Mouse (Mus musculus) left cerebral cortex, postnatal 10 days (tissue): Measurements from ENCODE around the gene Zfp958. TPM values are rescaled to one million over a fixed set of nuclear protein-coding genes. Genes with fewer than 3 reads are reported as not detected.
A peak's percentile ranks its signal among the peaks of the same experiment; 100 is the strongest.
"Not testable (repeated sequence)": the region's sequence is repeated elsewhere in the genome, so short reads cannot be mapped to it uniquely, and the experiment has no call there.

Source experiments
- DNase-seq, 2 experiments: peaks; one replicate each; pipeline ENCODE4 v3.0.0; 2021 to 2022; ENCODE audit warnings: low spot score in 2 of 2, mixed read lengths in 1 of 2; ENCODE audit errors: extremely low spot score in 1 of 2
- intact Hi-C: fragments of 180-260 bp; cut with DNase I; formaldehyde crosslinking; loops from one replicate; pipeline ENCODE4 v1.15.1; 2025
- total RNA-seq, 2 experiments: library from RNA; stranded (reverse); gene quantifications; 2 replicates each; pipeline ENCODE4 v1.2.3; 2021

The Zfp958 gene
- total RNA-seq, result 10 to 100 TPM; 13.9 to 14.7 TPM

DNA sequence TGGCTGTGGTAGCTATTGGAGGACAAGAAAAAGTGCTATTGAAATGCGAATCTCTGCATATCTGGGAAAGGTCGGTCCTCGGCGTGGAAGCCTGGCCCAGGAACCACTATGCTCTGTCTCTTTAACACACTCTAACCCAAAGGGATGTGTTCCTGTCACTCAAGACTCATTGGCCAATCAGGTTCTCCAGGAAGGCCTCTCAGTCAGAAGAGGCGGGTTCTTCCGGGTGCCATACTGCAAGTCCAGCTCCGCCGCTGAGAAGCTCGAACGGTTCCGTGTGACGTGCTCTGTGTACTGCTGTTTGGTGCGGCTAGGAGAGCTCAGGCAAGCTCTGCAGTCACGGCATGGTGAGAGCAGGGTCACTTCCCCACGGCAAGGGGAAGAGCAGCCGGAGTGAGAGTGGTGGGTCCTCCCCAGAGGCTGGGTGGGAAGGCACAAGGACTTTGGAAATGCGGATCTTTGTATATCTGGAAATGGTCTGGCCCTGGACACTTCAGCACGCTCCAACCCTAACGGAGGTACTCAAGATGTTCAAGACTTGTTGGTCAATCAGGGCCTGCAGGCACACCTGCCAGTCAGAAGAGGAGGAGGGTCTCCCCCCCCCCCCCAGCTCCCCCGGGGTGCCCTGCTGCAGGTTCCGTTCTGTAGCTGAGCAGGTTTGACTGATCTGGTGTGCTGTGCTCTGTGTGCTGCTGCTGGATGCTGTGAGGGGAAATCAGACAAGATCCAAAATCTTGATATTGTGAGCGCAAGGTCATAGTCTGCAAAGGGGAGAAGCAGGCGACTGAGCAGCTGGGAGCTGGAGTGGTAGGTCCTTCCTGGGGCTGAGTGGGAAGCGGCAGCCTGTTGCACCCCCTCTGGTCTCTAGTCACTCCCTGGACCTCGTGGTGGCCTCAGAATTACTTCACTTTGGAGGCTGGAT, at the start of gene Zfp958:
TSS of gene Zfp958 (plus strand) at position 236 of the 922 bp plus-strand sequence.
- intact Hi-C loops, result no loop called here
- DNase-seq, result peak; percentile 95 to 98

DNA sequence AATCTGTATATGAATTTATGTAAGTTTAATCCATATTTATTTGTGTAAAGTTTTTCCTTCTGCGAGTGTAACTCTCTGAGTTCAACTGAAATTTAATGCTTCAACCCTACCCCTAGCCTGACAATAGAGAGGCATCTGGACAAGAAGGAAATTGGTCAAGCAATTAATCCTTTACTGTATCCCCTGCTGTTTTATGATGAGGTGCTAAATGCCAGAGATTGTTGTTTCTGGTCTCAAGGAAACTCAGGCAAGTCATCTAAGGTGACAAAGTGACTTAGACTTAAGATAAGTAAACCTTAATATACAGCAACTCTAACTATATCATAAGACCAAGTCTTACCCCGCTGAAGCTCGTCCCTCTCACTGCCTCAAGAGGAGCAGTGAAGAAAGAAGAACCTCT, 31.0 kb upstream of the Zfp958 start:
- intact Hi-C loops, result loop anchor here (10.0 kb wide), 2 partner anchors 327 to 447 kb away; partner anchors contain the start of genes Cd209g, Ctxn1 and Snapc2
- DNase-seq, result no peak

DNA sequence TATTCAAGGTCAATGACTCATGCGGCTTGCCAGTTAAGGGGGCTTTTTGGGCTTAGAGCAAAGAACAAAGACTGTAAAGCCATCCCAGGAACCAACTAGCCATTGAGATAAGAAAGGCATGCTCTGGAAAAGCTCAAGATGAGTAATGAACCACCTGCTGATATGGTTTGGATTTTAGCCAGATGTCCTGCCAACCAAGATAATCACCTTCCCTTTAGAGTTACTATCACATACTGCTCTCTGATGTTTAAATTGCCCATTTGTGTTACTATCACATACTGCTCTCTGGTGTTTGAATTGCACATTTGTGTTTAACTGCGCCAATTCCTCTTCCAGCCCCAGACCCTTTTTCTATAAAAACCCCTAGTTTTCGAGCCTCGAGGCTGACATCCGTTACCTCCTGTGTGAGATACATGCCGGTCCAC, 30.2 kb upstream of the Zfp958 start:
- no peak for DNase-seq
- intact Hi-C loops, result loop anchor here (10.0 kb wide), 2 partner anchors 328 to 448 kb away; partner anchors contain the start of genes Cd209g, Ctxn1 and Snapc2

DNA sequence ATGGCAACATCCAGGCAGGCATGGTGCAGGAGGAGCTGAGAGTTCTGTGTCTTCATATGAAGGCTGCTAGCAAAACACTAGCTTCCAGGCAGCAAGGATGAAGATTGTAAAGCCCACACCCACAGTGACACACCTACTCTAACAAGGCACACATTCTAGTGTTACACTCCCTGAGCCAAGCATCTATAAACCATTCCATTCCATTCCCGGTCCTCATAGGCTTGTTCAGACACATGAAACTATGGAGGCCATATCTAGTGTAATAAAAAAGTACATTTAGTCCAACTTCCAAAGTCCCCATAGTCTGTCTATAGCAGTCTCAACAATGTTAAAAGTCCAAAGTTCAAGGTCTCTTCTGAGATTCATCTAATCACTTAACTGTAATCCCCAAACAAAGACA, 28.3 kb upstream of the Zfp958 start:
- DNase-seq, result no peak
- intact Hi-C loops, result loop anchor here (5.0 to 10.0 kb wide), 3 partner anchors 172 to 450 kb away; partner anchors contain the start of genes Cd209g, Ctxn1 and Snapc2

DNA sequence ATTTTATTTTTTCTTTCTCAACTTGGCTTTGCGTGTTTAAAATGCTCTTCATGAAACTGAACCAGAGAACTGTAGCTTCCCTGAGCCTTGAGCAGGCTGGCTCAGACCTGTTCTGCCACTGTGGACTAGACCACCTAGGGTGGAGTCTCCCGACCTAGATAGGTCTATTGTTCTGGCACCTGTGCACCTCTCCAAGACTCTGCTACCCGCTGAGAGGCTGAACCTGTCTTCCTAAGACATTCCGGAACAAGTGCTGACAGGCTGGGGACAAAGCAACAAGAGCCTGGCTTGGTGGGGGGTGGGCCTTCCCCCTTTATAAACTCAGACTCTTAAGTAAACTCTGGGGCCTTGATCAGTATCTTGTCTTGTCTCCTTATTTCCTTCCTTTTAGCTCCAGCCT, 26.6 kb upstream of the Zfp958 start:
- intact Hi-C loops, result loop anchor here (5.0 to 10.0 kb wide), 3 partner anchors 174 to 452 kb away; partner anchors contain the start of genes Cd209g, Ctxn1 and Snapc2

DNA sequence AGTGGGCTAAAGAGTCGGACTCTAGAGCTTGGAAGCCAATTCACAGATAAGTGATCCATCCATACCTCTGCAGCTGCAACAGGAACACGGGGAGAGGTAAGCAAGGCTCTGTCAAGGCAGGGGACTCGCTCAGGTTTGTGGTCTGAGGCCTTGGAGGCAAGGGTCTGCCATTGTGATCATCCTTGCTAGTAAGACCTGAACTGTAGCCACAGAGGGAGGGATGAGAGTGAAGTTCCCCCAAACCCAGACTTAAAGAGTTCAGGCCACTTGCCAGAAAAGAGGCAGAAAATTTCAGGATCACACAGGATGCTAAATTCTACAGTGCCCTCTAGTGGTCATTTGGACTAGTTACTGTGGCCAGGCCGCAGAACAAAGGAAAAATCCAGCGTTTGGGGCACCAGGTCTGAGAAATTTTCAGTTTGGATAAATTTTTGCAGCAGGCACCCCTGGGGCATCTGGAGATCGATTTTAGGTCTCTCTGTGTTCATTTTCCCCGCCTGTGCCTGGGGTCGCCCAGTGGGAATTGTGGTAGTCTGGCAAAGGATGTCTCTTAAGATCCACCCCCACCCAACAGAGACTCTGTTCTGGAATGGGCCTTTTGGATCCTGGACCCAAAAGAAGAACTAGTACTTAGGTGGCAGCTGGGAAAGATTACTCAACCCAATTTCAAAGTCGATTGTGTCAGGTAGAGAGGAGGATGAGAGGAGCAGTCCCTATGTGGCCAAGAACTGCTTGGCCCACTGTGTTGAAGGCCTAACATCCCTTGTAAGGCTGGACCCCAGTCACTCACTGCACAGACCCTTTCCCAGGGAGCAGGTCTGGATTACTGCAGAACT, 24.6 kb upstream of the Zfp958 start:
- peak; percentile 28 to 29 for DNase-seq
- intact Hi-C loops, result loop anchor here (5.0 to 10.0 kb wide), 3 partner anchors 176 to 454 kb away; partner anchors contain the start of genes Cd209g, Ctxn1 and Snapc2

More for the DNA sequence above, 26.6 kb upstream of the Zfp958 start:
- DNase-seq, result no peak

DNA sequence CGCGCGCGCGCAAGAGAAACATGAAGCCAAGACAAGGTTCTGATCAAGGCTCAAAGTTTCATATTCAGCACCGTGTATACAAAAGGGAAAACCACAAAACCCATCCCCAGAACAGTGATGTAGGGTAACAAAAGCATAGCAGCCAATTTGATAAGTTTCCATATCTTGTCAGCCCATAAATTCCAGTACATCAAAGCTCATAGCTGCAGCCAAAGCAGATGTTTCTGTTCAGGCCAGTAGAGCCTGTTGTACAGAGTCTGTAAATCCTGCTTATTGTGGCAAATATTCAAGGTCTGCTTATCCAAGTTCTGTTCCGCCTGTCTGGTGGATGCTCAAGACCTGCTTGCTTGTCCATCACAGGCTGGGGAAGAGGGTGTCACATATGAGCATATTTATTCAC, 4.1 kb upstream of the Zfp958 start:
- DNase-seq, result no peak
- intact Hi-C loops, result no loop called here

DNA sequence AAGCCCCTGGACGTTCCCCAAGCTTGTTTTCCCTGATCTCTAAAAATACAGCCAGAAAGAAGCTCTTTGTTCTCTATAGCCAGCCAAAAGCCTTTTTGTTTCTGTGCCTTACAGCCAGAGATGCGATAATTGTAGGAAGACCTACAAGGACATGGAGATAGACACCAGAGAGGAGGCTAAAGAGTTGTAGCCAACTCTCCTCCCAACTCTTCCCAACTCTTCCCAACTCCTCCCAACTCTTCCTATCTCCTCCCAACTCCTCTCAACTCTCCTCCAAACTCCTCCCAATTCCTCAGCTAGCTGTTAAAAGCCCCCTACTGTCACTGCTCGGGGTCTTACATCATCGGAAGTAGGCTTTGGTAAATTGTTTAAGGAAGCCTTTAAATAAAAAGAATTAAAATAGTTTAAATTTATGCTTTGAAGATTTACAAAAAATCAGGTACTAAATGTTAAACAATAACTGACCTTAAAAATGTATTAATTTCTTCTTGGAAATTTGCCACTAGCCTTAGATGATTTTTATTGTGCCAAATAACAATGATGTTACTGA, 1.3 kb upstream of the Zfp958 start:
- not testable (repeated sequence) for DNase-seq

DNA sequence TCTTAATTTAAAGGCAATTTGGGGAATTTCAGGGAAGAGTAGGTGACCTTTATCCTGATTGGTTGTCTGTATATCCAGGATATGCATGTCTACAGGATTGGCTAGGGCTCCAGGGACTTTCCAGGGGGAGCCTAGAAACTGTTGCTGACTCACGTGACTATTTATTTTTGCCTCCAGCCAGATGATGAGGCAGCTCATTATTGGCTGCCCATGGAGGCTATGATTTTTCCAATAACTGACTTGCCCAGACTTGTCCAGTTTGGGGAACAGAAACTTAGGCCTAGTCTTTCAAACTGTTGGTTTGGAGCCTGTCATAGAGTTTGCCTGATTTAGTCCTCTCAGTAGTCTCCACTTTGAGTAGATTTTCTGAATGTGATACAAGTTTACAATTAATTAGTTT, 14.4 kb downstream of the Zfp958 start:
- intact Hi-C loops, result no loop called here
- no peak for DNase-seq

More for the DNA sequence above, 1.3 kb upstream of the Zfp958 start:
- intact Hi-C loops, result not testable (repeated sequence)

DNA sequence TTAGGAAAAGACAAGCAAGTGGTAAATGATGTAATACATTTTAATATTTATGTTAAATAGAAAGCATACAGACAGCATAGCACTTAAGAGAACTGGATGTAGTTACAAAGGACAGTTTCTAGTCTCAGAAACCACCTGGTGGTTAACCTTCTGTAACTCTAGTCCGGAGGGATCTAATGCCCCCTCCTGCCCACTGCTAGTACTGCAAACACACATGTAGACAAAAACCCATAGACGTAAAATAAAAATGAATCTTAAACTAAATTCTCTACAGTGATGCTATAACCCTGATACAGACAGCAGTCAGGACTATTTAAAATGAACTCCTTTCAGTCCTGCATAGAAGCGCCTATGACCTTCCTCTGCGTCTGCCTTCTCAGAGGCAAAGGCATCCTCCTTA, 24.1 kb downstream of the Zfp958 start:
- no peak for DNase-seq
- intact Hi-C loops, result no loop called here

DNA sequence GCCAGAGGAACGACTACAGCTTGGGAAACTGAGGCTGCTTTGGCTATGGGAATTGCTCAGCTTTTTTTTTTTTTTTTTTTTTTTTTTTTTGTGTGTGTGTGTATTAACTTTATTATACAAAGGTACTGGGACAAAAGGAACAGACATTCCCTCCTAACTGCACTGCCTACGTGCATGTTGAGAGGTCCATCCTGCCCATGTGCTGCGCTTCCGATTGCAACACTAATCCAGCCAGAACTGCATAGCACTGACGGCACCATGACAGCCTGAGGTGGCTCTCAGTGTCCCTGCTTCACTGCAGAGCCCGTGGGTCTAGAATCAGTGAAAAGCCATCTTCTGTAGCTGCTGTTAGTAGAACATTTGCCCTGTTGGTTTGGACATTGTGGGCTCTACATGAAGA, 30.0 kb downstream of the Zfp958 start:
- DNase-seq, intact Hi-C loops: not testable (repeated sequence)

DNA sequence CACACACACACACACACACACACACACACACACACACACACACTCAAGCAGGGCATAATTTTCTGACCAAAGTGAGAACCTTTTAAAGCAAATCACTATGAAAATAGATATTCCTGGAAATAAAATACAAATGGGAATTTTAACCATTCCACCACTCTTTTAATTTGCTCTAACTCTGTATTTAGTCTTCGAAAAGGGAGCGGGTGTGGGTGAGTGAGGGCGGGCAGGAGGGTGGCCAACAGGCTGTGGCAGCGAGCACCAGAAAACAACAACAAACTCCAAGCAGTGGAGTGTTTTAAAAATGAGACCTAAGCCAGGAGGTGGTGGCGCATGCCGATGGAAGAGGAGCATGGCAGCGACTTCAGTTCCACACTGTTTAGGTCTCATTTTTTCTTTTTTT, 43.6 kb downstream of the Zfp958 start:
- intact Hi-C loops, result no loop called here
- peak in 1 of 2 experiments; percentile 86 for DNase-seq

DNA sequence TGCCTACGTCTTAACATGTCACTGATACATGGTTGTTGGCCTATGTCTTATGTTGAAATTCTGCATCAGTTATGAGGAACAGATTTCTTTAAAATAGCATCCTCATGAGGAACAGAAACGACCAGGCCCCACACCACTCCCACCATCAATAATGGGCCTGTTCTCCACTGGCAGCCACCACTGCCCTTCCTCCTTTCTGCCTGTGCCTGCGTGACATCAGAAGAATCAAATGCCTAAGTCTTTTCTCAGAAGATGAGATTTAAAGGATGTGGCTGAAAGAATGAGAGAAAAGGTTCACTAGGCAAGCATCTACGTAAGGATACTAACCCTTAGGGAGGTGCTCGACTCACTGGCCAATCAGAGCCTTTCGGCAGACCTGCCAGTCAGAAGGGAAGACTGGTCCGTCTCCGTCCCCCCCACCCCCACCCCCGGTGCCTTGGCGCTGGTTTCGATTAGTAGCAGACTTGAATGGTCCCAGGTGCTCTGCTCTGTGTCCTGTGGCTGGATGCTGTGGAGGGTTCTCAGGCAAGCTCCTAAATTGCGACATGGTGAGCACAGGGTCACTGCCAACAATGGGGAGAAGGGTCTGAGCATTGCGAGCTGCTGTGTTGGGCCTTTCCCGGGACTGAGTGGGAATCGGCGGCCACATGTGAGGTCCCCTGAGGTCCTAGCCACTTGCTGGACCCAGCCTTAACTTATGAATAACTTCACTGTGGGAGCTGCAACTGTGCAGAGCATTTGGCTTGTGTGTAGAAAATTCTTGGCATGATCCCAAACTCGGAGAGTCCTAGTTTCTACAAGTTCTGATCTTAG, 62.4 kb downstream of the Zfp958 start:
- intact Hi-C loops, result no loop called here
- peak in 1 of 2 experiments; percentile 28 for DNase-seq

DNA sequence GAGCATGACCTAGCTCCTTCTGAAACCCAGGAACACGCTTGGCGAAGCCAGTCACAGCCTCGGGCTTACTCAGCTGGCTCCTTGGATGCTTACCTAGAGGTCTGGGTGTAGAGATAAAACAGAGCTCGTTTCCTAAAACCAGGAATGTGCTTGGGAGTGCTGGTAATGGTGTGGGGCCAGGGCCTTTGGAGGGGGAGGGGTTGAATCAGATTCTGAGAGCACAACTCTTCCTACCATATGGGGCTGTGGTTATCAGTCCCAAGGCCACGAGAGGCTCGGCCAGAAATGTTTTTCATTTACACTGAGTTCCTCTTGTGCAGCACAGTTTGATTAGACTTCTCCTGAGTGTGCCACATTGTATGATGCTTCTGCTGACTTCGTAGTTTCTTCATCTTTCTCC, 63.6 kb downstream of the Zfp958 start:
- DNase-seq, result no peak
- intact Hi-C loops, result no loop called here

DNA sequence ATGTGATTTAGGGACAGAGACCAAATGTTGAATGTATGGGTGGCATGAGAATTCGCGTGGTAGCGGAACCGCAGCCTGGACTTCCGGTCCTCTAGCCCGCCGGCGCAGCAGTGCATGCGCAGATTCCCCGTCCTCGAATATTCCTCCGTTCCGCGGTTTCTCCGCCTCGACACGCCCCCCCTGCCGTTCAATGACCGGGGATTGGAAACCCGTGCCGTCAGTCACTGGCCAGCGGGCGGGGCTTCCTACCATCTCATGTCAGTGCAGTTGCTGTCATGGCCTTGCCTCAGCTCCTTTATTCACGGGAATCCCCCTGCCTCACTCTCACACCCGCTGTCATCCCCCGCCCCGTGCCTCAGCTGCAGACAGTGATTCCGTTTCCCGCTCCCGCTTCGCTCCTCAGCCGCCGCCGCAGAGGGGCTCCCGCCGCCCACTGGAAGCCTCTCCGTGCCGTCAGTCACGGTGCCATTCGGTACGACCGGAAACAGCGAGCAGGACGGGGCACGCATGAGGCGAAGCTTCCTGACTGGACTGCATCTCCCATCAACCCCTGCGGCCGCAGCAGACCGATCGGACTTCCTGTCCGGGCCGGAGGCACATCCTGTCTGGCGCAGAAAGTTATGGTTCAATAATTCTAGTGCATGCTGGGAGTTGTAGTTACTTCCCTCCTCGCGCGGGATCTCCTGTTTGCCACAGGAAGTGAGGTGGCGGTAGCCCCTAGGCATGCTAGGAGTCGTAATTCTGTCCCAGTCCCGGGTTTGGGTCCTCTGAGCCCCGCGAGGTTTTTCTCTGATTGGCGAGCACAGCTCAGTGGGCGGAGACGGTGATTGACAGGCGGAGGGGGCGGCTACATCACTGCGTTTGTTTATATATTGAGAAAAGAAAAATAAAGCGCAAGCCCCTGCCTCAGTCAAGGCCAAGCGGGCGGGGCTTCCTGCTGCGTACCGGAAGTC, 64.6 kb downstream of the Zfp958 start:
- intact Hi-C loops, result no loop called here
- peak; percentile 98 to 99 for DNase-seq

DNA sequence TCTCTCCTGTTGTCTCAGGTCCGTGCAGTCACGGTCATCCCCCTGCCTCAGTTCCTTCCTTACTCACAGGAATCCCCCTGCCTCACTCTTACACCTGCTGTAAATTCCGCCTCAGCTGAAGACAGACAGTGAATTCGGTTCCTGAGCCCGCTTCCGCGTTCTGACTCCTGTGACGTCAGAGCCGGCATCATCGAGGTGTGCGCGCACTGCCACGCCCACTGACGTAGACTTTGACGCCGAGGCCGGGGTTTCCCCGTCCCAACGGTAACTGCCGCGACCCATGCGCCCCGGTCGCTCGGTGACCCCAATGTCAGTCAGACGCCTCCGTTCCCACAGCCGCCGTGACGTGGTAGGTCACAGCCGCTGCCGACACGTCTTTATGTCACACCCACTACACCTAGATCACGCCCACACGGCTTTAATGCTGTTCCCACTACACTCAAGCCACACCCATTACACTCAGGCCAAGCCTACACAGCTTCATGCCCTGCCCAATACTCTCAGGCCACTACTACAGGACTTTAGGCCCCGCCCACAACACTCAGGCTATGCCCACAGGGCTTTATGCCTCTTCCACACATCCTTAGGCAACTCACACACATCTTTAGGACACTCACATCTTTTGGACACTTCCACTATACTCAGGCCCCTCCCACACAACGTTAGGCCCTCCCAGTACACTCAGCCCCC, 65.4 kb downstream of the Zfp958 start:
- peak; percentile 83 to 93 for DNase-seq
- intact Hi-C loops, result no loop called here
